Mouse (Mus musculus): ENCODE results near the gene Tmprss4.

The Tmprss4 gene

GRCm38 (mm10) chr9:45203797-45204410 is at the start of gene Tmprss4:
Gene Tmprss4, minus strand, starts transcription at chr9:45204092.
- no peak for DNase-seq (ENCODE audit: low spot score in 2 of 2)

- DNase-seq (ENCODE audit: low spot score in 2 of 2): no peak
These were observed 48.5 kb upstream of the Tmprss4 start for GRCm38 (mm10) chr9:45252395-45252794.

- DNase-seq (ENCODE audit: low spot score in 2 of 2): no peak
These were observed 48.1 kb upstream of the Tmprss4 start for GRCm38 (mm10) chr9:45251990-45252389.

GRCm38 (mm10) chr9:45251281-45251680 is 47.4 kb upstream of the Tmprss4 start:
- no peak for DNase-seq (ENCODE audit: low spot score in 2 of 2)

- DNase-seq (ENCODE audit: low spot score in 2 of 2): no peak
These were observed 46.4 kb upstream of the Tmprss4 start for GRCm38 (mm10) chr9:45250306-45250705.

GRCm38 (mm10) chr9:45247536-45247935 is 43.6 kb upstream of the Tmprss4 start:
- DNase-seq (ENCODE audit: low spot score in 2 of 2): no peak

- peak in 1 of 2 experiments; percentile 20 for DNase-seq (ENCODE audit: low spot score in 2 of 2)
These were observed 42.2 kb upstream of the Tmprss4 start for GRCm38 (mm10) chr9:45246060-45246459.

- no peak for DNase-seq (ENCODE audit: low spot score in 2 of 2)
These were observed 41.5 kb upstream of the Tmprss4 start for GRCm38 (mm10) chr9:45245432-45245831.

GRCm38 (mm10) chr9:45241397-45241796 is 37.5 kb upstream of the Tmprss4 start:
- DNase-seq (ENCODE audit: low spot score in 2 of 2): no peak

- DNase-seq (ENCODE audit: low spot score in 2 of 2): no peak
These were observed 32.9 kb upstream of the Tmprss4 start for GRCm38 (mm10) chr9:45236744-45237143.

- no peak for DNase-seq (ENCODE audit: low spot score in 2 of 2)
These were observed 31.9 kb upstream of the Tmprss4 start for GRCm38 (mm10) chr9:45235668-45236227.

- no peak for DNase-seq (ENCODE audit: low spot score in 2 of 2)
These were observed 25.5 kb upstream of the Tmprss4 start for GRCm38 (mm10) chr9:45229359-45229758.

GRCm38 (mm10) chr9:45221567-45221966 is 17.7 kb upstream of the Tmprss4 start:
- peak; percentile 77 to 94 for DNase-seq (ENCODE audit: low spot score in 2 of 2)

- no peak for DNase-seq (ENCODE audit: low spot score in 2 of 2)
These were observed 15.8 kb upstream of the Tmprss4 start for GRCm38 (mm10) chr9:45219644-45220043.

- no peak for DNase-seq (ENCODE audit: low spot score in 2 of 2)
These were observed 11.8 kb upstream of the Tmprss4 start for GRCm38 (mm10) chr9:45215526-45216179.

GRCm38 (mm10) chr9:45212001-45212400 is 8.1 kb upstream of the Tmprss4 start:
- DNase-seq (ENCODE audit: low spot score in 2 of 2): no peak

- DNase-seq (ENCODE audit: low spot score in 2 of 2): no peak
These were observed 3.3 kb upstream of the Tmprss4 start for GRCm38 (mm10) chr9:45207015-45207743.

GRCm38 (mm10) chr9:45206121-45206520 is 2.2 kb upstream of the Tmprss4 start:
- DNase-seq (ENCODE audit: low spot score in 2 of 2): no peak

- DNase-seq (ENCODE audit: low spot score in 2 of 2): no peak
These were observed 1.3 kb upstream of the Tmprss4 start for GRCm38 (mm10) chr9:45205143-45205542.

GRCm38 (mm10) chr9:45202021-45202798 is 1.7 kb downstream of the Tmprss4 start:
- DNase-seq (ENCODE audit: low spot score in 2 of 2): no peak

- DNase-seq (ENCODE audit: low spot score in 2 of 2): no peak
These were observed 2.5 kb downstream of the Tmprss4 start for GRCm38 (mm10) chr9:45201319-45201947.

All from frontal cortex, postnatal 14 days (tissue).